Mouse (Mus musculus) forebrain, embryonic 10.5 days (tissue): ENCODE measurements around the gene Kank2. TPM values are rescaled to one million over a fixed set of nuclear protein-coding genes. Genes with fewer than 3 reads are reported as not detected.
"Not testable (repeated sequence)": the region's sequence is repeated elsewhere in the genome, so short reads cannot be mapped to it uniquely, and the experiment has no call there.

Experiments used
- DNase-seq: peaks from one replicate; pipeline ENCODE4 v3.0.0-alpha.2; 2017; ENCODE audit warnings: low spot score; ENCODE audit errors: extremely low spot score
- H3K27ac ChIP-seq: fragments of 300-500 bp; sonication (generic); 2 replicates; pipeline ENCODE4 v1.5.1; 2016; ENCODE audit warnings: mild to moderate bottlenecking
- H3K27me3 ChIP-seq: fragments of 300-500 bp; sonication (generic); 2 replicates; pipeline ENCODE4 v1.6.1; 2016; ENCODE audit warnings: mild to moderate bottlenecking; ENCODE audit not compliant: poor library complexity, severe bottlenecking
- H3K36me3 ChIP-seq: fragments of 300-500 bp; sonication (generic); replicated peaks from 2 replicates; pipeline ENCODE4 v1.6.1; 2016; ENCODE audit warnings: mild to moderate bottlenecking, moderate library complexity
- H3K4me1 ChIP-seq: fragments of 300-500 bp; sonication (generic); 2 replicates; pipeline ENCODE4 v1.6.1; 2016
- H3K4me3 ChIP-seq: fragments of 300-500 bp; sonication (generic); 2 replicates; pipeline ENCODE4 v1.5.1; 2016; ENCODE audit warnings: mild to moderate bottlenecking, moderate library complexity
- H3K9me3 ChIP-seq: fragments of 300-500 bp; sonication (generic); 2 replicates; pipeline ENCODE4 v1.6.1; 2016; ENCODE audit warnings: mild to moderate bottlenecking, moderate library complexity
- WGBS: fragments of 180-500 bp; shearing (Covaris S2); methylation state at CpG from one replicate; pipeline ENCODE4 v1.1.7; 2016; 5-methylcytosine and 5-hydroxymethylcytosine counted together
- polyA plus RNA-seq: library from polyadenylated mRNA; unstranded; fragments of >200 nt; fragmentation: Nextera tagmentation; extraction: Ambion mirVana; gene quantifications from 2 replicates; pipeline ENCODE4 v1.2.1, GENCODE M21; 2016

Kank2 gene
- polyA plus RNA-seq, 1 experiment from 2014 or later, result 8.6 TPM

DNA sequence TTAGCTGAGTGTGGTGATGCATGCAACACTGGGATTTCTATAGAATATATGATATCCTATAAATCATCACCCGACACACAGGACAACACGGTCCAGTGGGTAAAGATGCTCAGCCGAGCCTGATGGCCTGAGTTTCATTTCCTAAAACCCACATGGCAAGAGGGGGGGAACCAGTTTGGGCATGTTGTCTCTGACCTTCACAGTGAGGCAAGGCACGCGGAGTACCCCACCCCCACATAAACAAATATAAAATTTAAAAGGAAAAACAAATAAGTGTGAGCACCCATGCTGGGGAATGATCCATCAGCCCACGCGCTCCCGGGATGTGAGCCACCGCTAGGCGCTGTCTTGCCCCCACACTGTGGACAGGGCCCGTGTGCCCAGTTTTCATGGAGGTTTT, 8.4 kb upstream of the Kank2 start:
- no peaks in the 10 kb centered on the region for H3K9me3 ChIP-seq
- no peak for DNase-seq
- H3K27ac ChIP-seq, result no peak overlapping the region
- no peaks in the 10 kb centered on the region for H3K27me3 ChIP-seq
- peaks cover 10% of the 10 kb centered on the region for H3K4me1 ChIP-seq
- WGBS, result 92% methylated on average over 11 of the region's 11 CpGs
- H3K36me3 ChIP-seq, result peaks cover 5% of the 10 kb centered on the region; the same call in 1 of the 2 replicates
- H3K4me3 ChIP-seq, result no peak overlapping the region

DNA sequence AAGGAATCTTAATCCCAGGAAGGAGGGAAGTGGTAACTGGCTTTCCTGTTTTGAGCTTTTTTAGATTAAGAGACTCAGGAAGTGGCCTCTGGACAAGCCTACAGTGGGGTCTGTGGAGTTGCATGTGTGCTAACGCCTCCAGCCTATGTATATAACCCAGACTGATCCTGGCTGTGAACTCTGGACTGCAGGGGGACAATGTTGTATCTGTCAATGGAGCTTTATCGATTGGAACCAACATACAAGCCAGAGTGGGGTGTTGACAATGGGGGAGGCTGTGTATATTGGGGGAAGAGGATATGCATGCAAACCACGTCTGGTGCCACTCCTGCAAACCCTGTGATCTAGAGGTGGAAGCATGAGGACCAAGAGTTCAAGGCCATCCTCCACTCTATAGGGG, 7.8 kb upstream of the Kank2 start:
- Histone ChIP-seq H3K36me3 (no peaks in the 10 kb centered on the region; the same call in 1 of the 2 replicates), H3K4me3 (no peak overlapping the region), H3K27me3 (no peaks in the 10 kb centered on the region), H3K4me1 (peaks cover 10% of the 10 kb centered on the region), H3K27ac (no peak overlapping the region), H3K9me3 (no peaks in the 10 kb centered on the region)
- DNase-seq, result no peak
- whole genome bisulfite sequencing, result 82% methylated on average over 3 of the region's 3 CpGs

GRCm38 (mm10) chr9:21803986-21804644, 5.6 kb upstream of the Kank2 start:
- Histone ChIP-seq H3K36me3 (peaks cover 9% of the 10 kb centered on the region; the same call in 1 of the 2 replicates), H3K9me3 (no peaks in the 10 kb centered on the region), H3K27ac (peak overlapping the region; percentile 42), H3K27me3 (no peaks in the 10 kb centered on the region), H3K4me3 (0 out of 2 replicates have a peak overlapping the region, but pooled peaks have one; percentile 0), H3K4me1 (peaks cover 7% of the 10 kb centered on the region)
- DNase-seq, result peak; percentile 78
- 45% methylated on average over 13 of the region's 13 CpGs for WGBS

- no peak overlapping the region for H3K27ac ChIP-seq
- H3K4me3 ChIP-seq, result no peak overlapping the region
- peaks cover 29% of the 10 kb centered on the region for H3K4me1 ChIP-seq
- WGBS, result 90% methylated on average over 7 of the region's 7 CpGs
- peaks cover 9% of the 10 kb centered on the region; the same call in 1 of the 2 replicates for H3K36me3 ChIP-seq
- no peaks in the 10 kb centered on the region for H3K9me3 ChIP-seq
- no peak for DNase-seq
- H3K27me3 ChIP-seq, result no peaks in the 10 kb centered on the region
Measured at GRCm38 (mm10) chr9:21801591-21801990, 3.0 kb upstream of the Kank2 start.

DNA sequence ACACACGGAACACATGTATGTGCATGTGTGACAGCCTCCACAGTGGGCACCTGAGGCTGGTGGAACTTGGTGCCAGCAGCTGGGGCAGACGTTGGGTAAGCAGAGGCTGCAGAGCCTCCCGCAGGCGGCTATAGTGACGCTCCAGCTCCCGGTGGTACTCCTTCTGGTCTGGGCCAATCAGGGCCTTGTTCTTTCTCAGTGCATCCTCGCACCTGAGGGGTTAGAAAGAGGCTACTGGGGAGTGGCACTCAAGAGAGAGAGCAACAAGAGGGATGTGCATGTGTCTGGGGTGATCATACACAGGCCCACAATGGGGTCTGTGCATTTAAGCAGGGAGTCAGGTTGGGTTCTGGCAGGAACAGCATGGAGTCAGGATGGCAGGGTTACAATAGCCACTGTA, 2.6 kb upstream of the Kank2 start:
- H3K9me3 ChIP-seq, result no peaks in the 10 kb centered on the region
- H3K4me1 ChIP-seq, result peaks cover 33% of the 10 kb centered on the region
- no peaks in the 10 kb centered on the region for H3K27me3 ChIP-seq
- no peak overlapping the region for H3K27ac ChIP-seq
- WGBS, result 77% methylated on average over 7 of the region's 7 CpGs
- no peak for DNase-seq
- peaks cover 11% of the 10 kb centered on the region for H3K36me3 ChIP-seq
- H3K4me3 ChIP-seq, result no peak overlapping the region

DNA sequence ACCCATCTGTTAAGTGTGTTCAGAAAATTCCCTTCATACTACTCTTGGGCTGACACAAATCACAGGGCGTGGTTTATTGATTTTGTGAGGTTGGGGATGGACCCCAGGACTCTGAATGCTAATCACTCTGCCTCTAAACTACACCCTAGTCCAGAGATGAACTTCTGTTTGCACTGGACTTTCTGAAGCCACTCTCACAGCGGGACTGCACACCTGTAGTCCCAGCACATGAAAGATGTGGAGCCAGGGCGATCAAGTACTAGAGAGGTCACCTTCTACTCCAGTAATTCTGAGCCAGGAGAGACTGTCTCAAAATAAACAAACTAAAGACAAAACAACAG, 436 bp upstream of the Kank2 start:
- peak overlapping the region; percentile 79 for H3K4me3 ChIP-seq
- no peaks in the 10 kb centered on the region for H3K9me3 ChIP-seq
- H3K4me1 ChIP-seq, result peaks cover 36% of the 10 kb centered on the region
- 59% methylated on average over 3 of the region's 3 CpGs for WGBS
- no peak for DNase-seq
- no peaks in the 10 kb centered on the region for H3K27me3 ChIP-seq
- H3K36me3 ChIP-seq, result peaks cover 33% of the 10 kb centered on the region
- H3K27ac ChIP-seq, result peak overlapping the region; percentile 92

DNA sequence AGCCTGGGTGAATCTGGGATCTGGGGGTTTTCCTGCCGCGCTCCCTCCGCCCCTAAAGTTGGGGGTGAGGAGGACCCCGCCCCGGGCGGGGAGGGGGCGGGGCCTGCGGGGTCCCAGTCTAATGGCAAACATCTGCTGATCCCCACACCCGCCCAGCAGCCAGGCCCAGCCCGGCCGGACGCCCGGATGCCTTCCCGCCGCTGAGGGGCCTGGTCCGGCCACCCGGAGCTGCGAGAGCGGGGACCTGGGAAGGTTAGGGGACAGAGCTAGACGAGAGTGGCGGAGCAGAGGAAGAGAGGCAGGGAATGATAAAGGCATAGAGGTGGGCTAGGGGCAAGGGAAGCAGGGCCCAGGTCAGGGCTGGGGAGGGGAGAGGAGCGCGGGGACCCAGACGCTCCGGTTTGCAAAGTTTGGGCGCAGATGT, 611 bp downstream of the Kank2 start:
- Histone ChIP-seq H3K36me3 (peaks cover 43% of the 10 kb centered on the region), H3K27ac (peak overlapping the region; percentile 92), H3K9me3 (no peaks in the 10 kb centered on the region), H3K4me1 (peaks cover 36% of the 10 kb centered on the region), H3K27me3 (no peaks in the 10 kb centered on the region), H3K4me3 (peak overlapping the region; percentile 79)
- under 1% methylated on average over 26 of the region's 26 CpGs for WGBS
- peak; percentile 77 for DNase-seq

DNA sequence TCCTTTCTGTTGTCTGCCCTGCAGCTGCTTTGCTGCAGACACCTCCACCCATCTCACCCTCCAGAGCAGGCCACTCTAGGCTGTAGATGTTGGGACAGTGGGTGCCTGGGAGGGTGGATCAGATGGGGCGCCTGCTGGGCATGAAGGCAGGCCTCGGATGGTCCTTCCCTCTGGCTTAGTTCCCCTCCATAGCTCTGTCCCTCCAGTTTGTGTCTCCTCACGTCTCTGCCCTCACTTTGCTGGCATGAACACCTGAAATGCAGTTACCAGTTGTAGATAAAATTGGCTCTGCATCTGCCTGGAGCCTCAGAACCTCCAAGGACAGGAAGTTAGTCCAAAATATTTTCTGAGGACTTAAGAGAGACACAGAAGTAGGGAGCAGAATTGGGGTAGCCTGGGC, 1.6 kb downstream of the Kank2 start:
- Histone ChIP-seq H3K27me3 (no peaks in the 10 kb centered on the region), H3K27ac (peak overlapping the region; percentile 77), H3K4me1 (peaks cover 36% of the 10 kb centered on the region), H3K36me3 (peaks cover 53% of the 10 kb centered on the region), H3K9me3 (no peaks in the 10 kb centered on the region), H3K4me3 (peak overlapping the region; percentile 79)
- no peak for DNase-seq
- 69% methylated on average over 3 of the region's 3 CpGs for WGBS

DNA sequence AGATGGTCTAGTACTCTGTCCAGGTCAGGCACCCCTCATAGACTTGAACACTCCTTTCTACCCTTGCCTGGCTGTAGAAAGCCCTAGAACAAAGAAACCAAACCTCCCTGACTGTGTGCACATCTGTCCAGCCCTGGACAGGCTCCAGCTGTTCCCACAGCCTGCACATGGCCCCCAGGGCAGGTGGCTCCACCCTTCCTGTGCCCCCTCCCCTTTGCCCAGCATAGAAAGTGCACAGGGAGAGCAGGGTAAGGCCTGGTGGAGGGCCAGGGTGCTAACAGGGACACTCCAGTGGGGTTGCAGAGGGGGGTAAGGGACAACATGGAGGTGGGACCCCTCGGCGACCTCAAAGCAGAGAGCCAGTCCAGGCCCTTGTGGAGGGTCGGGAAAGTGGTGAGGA, 2.3 kb downstream of the Kank2 start:
- peaks cover 60% of the 10 kb centered on the region for H3K36me3 ChIP-seq
- DNase-seq, result no peak
- WGBS, result 67% methylated on average over 3 of the region's 3 CpGs
- H3K27ac ChIP-seq, result peak overlapping the region; percentile 77
- no peaks in the 10 kb centered on the region for H3K9me3 ChIP-seq
- no peaks in the 10 kb centered on the region for H3K27me3 ChIP-seq
- H3K4me1 ChIP-seq, result peaks cover 36% of the 10 kb centered on the region
- H3K4me3 ChIP-seq, result peak overlapping the region; percentile 79

- H3K27me3 ChIP-seq, result no peaks in the 10 kb centered on the region
- peak overlapping the region; percentile 77 for H3K27ac ChIP-seq
- no peaks in the 10 kb centered on the region for H3K9me3 ChIP-seq
- 78% methylated on average over 5 of the region's 5 CpGs for WGBS
- H3K4me1 ChIP-seq, result peaks cover 36% of the 10 kb centered on the region
- no peak for DNase-seq
- H3K36me3 ChIP-seq, result peaks cover 56% of the 10 kb centered on the region
- H3K4me3 ChIP-seq, result peak overlapping the region; percentile 79
Measured at GRCm38 (mm10) chr9:21795579-21795978, 3.0 kb downstream of the Kank2 start.

DNA sequence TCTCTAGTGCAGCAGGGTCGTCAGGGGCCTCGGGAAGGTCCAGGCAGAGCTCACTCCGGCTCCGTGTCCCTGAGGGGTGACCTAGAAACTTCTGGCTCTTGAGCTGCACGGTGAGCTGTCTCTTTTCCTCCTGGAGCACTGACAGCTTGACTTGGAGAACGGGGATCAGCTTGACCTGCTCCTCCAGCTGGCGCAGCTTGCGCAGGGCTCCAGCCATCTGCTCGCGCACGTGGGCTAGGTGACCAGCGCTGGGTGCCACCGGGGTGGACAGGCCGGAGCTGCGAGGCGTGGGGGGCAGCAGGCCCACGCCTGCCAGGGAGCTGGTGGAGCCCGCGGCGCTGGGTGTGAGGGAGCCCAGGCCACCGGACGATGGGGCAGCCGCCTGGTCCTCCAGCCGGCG, 3.6 kb downstream of the Kank2 start:
- peak overlapping the region; percentile 77; the same call in 1 of the 2 replicates for H3K27ac ChIP-seq
- H3K9me3 ChIP-seq, result no peaks in the 10 kb centered on the region
- 95% methylated on average over 25 of the region's 25 CpGs for WGBS
- DNase-seq, result no peak
- H3K36me3 ChIP-seq, result peaks cover 61% of the 10 kb centered on the region
- H3K27me3 ChIP-seq, result no peaks in the 10 kb centered on the region
- peaks cover 36% of the 10 kb centered on the region for H3K4me1 ChIP-seq
- H3K4me3 ChIP-seq, result no peak overlapping the region

GRCm38 (mm10) chr9:21794344-21794834, 4.2 kb downstream of the Kank2 start:
- Histone ChIP-seq H3K4me3 (no peak overlapping the region), H3K9me3 (no peaks in the 10 kb centered on the region), H3K4me1 (peaks cover 36% of the 10 kb centered on the region), H3K36me3 (peaks cover 66% of the 10 kb centered on the region), H3K27ac (no peak overlapping the region), H3K27me3 (no peaks in the 10 kb centered on the region)
- WGBS, result 95% methylated on average over 18 of the region's 18 CpGs
- no peak for DNase-seq

DNA sequence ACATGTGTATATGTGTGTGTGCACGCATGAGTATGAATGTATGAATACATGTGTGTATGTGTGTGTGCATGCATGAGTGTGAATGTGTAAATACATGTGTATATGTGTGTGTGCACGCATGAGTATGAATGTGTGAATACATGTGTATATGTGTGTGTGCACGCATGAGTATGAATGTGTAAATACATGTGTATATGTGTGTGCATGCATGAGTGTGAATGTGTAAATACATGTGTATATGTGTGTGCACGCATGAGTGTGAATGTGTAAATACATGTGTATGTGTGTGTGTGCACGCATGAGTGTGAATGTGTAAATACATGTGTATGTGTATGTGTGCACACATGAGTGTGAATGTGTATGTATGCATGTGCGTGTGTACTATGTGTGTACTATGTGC, 5.0 kb downstream of the Kank2 start:
- H3K9me3 ChIP-seq, H3K27me3 ChIP-seq, DNase-seq, H3K27ac ChIP-seq, H3K4me3 ChIP-seq: not testable (repeated sequence)
- peaks cover 75% of the 10 kb centered on the region for H3K36me3 ChIP-seq
- WGBS, result 96% methylated on average over 6 of the region's 6 CpGs
- H3K4me1 ChIP-seq, result peaks cover 30% of the 10 kb centered on the region
